Mouse (Mus musculus) liver, embryonic 14.5 days (tissue): ENCODE data around the gene Rbms1.

Experiments
- CTCF ChIP-seq: IDR thresholded peaks from 2 replicates; pipeline ENCODE4 v1.5.1; 2016; ENCODE audit warnings: antibody characterized with exemption, low read depth, control low read depth
- EP300 ChIP-seq: IDR thresholded peaks from 2 replicates; pipeline ENCODE4 v1.6.1; 2016; ENCODE audit warnings: antibody characterized with exemption, low read depth

DNA sequence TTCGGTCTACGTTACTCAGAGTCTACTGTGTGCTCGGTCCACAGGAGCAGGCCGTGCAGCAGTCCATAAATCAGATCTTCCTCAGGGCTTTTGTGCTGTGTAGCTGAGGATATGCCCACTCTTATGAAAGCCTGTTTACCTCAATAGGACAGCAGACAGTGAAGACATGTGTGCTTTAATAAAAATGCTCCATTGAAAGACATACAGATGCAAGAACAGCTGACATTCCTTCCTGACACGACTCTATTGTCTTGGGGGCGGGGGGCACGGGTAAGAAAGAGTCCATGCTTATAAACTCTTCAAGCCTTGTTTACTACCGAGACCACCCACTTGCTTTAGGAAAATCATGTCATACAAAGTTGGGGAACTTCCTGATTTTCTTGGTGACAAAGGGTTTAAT is 196.6 kb downstream of the Rbms1 start:
- TF ChIP-seq CTCF (no peak), EP300 (no peak)
